Mouse (Mus musculus): Measurements from ENCODE around the gene Trim15.

DNA sequence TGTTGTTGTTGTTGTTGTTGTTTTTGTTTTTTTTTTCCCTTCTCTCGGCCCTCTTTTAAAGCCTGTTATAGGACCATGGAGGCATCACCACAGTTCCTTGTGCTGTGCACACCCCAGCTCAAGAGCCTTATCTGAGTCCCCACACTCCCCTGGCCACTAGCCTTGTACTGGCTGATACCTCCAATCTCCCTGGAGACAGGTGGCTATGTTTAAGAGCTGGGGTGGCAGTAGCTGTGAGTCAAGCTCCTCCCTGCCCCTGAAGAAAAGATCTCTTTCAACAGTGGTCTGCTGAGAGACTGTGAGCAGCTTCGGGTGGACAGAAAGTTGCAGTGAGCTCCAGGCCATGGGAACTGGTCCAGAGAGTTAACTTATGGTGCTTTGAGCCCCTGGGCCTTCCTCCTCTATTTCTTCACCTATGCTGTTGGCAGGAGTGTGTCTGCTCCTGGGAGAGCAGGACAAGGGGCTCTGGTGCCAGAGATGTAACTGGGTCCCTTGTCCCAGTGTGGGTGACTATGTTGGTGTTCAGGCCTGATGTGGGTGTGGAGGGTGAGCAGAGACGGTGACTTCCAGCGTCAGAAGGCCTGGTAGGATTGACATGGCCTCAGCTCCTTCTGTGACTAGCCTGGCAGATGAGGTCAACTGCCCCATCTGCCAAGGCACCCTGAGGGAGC is 2.4 kb upstream of the Trim15 start, which contains the start of gene Trim10:
- TF ChIP-seq POLR2A (IDR thresholded peaks at IDR 0.05; ENCODE audit: low read depth, low read length) = no peak
- no peak for TF ChIP-seq CTCF (IDR thresholded peaks at IDR 0.05; ENCODE audit: extremely low read depth, insufficient read length, insufficient replicate concordance, low read depth, low read length)

Data from small intestine, adult 2 months (tissue).